Mouse (Mus musculus) embryonic stem cell, embryonic (primary cell): Measurements from ENCODE around the gene Serpina11.

Source experiments
- CTCF ChIA-PET, 4 experiments: fragments of 300-600 bp in 2 of 4; fragments of 350-600 bp in 2 of 4; sonication (Branson Sonifier 250); formaldehyde crosslinking; loops; one replicate each; lab custom pipeline; 2022; ENCODE audit warnings: inconsistent platforms in 2 of 4; lab: Charles Lee
- POLR2A ChIA-PET, 4 experiments: fragments of 300-600 bp in 2 of 4; fragments of 350-600 bp in 2 of 4; sonication (Branson Sonifier 250); formaldehyde crosslinking; loops; one replicate each; lab custom pipeline; 2022; ENCODE audit warnings: antibody characterized with exemption in 4 of 4, inconsistent platforms in 1 of 4; lab: Charles Lee

Gene Serpina11

DNA sequence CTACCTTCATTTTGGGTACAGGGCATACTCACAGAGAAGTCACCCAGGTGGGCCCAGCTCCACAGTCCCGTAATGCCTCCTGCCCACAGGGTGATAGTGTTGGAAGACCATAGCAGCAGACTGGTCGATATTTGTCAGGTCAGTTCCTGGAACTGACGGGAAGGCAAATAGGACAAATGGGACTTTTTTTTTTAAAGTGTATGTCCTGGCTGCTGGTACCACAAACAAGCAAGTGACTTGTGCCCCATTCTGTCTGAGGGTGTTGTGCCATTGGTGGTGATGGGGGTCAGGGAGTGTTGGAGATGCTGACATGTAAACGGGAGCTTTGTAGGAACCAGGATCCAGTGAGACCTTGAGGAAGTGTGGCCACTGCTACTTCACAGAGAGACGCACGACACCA is at the start of gene Serpina11:
Gene Serpina11, minus strand, starts transcription at position 101 of the 400 bp plus-strand sequence.
- CTCF ChIA-PET, result interaction anchor here in 2 of 4 experiments (0.7 to 1.1 kb wide), 2 partner anchors 12 to 431 kb away, joined by 4 to 5 read pairs; no protein-coding TSS in a partner anchor
- POLR2A ChIA-PET, result no interaction called here

DNA sequence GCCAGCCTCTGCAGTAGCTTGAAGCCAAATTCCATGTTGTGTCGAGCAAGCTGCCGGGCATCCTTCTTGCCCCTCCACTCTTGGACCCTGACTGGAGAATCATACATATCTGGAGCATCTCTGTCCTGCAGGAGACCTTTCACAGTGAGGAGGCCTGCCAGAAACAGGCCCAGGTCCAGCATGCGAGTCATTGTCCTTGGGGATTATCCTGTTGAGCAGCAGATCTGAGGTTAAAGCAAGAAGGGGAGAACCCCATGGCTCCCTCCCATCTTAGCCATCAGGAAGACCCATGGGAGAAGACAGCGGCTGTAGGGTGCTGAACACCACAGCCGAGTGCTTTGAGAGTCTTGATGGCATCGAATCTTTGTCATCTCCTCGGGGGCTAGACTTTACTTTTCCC is 48.4 kb upstream of the Serpina11 start:
- ChIA-PET CTCF (no interaction called here), POLR2A (no interaction called here)

DNA sequence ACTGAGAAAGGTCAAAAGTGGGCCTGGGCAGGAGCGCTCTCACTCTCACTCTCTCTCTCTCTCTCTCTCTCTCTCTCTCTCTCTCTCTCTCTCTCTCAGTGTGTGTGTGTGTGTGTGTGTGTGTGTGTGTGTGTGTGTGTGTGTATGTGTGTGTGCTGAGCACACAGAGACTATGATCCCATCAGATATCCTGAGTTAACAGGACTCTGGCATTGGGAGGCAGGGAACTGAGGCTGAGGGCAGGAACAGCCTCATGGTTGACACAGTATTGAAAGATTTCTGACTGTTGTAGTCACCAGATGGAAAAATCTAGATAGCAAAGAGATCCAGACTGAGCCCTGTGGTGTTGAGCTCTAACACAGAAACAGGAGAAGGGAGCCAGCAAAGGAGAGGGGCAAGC is 44.0 kb upstream of the Serpina11 start:
- POLR2A ChIA-PET, result no interaction called here
- CTCF ChIA-PET, result no interaction called here

DNA sequence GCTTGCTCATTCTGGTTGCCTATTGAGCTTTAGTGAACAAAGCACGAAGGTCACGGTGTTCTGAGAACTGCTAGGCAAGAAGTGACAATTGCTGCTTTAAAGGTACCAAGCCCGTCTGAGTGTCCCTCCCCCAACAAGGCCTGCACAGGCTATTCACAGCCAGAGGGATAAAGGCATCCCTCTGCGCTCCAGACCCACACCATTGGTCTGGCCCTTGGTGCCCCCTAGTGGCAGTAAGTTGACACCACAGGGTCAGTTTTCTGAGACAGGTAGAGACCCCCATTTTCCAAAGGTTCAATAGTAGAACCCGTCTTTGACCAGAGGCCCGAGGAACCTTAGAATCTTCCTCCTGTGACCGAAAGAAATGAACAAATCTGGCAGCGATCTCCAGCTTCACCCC is 40.2 kb upstream of the Serpina11 start:
- POLR2A ChIA-PET, result interaction anchor here in 1 of 4 experiments (1.4 kb wide), 1 partner anchor 35 kb away, joined by 3 read pairs; no protein-coding TSS in a partner anchor
- CTCF ChIA-PET, result interaction anchor here (0.6 to 2.1 kb wide), 18 partner anchors 11 to 403 kb away, joined by 3 to 10 read pairs (median 3); partner anchors contain the start of gene Serpina9 (in 1 of the 4)

DNA sequence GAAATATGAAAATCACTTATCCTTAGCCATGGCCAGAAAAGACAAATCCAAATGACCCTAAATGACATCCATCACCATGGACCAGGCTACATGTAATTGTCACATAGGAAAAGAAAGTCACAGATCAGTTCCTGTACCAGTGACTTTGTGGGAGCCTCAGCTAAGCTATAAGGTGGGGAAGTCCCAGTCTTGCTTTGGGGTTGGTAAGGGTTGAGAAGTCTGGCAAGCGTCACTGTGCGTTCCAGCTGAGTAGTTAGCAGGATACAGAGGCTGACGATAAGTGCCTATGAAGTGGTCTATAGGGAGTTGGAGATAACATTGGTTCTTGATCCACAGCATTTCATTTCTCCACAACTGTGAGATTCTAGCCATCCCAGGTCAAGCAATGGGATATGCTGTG is 25.5 kb upstream of the Serpina11 start:
- ChIA-PET CTCF (interaction anchor here in 1 of 4 experiments (0.6 kb wide), 1 partner anchor 11 kb away, joined by 3 read pairs; no protein-coding TSS in a partner anchor), POLR2A (no interaction called here)

DNA sequence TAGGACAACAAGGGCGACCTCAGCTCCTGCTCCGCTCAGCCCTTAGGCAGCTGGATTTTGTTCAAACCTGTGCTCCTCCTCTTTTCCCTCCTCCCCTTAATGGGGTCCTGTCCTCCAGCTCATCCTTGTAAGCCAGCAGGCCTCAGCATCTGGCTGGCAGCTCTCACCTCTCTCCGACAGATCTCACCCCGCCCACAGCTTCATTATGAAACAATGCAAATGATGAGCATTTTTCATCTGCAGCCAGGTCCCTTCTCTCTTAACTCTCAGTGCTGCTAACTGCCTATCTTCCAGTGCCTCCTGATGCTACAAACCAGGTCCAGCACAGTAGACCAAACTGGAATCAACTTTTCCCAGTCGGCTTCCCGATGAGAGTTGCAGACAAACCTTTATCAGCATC is 23.9 kb upstream of the Serpina11 start, which contains the start of gene Serpina9:
Gene Serpina9, minus strand, starts transcription at position 136 of the 400 bp plus-strand sequence.
- ChIA-PET CTCF (interaction anchor here in 1 of 4 experiments (2.6 kb wide), 1 partner anchor 16 kb away, joined by 6 read pairs; no protein-coding TSS in a partner anchor), POLR2A (no interaction called here)

DNA sequence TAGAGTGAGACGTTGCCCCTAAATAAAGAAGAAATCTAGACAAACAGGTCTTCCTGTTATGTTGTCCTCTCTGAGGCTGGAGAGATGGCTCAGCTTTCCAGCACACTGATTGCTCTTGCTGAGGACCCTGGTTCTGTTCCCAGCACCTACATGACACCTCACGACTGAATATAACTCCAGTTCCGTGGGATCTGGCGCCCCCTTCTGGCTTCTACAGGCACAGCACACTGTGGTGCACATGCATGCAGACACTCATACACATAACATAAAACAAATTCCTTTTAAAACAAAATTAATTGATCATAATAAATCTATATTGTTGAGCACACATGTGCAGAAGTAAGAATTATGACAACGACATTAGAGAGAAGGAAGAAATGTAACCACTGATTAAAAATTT is 14.9 kb upstream of the Serpina11 start:
- CTCF ChIA-PET, result interaction anchor here in 1 of 4 experiments (0.6 kb wide), 1 partner anchor 10 kb away, joined by 3 read pairs; no protein-coding TSS in a partner anchor

DNA sequence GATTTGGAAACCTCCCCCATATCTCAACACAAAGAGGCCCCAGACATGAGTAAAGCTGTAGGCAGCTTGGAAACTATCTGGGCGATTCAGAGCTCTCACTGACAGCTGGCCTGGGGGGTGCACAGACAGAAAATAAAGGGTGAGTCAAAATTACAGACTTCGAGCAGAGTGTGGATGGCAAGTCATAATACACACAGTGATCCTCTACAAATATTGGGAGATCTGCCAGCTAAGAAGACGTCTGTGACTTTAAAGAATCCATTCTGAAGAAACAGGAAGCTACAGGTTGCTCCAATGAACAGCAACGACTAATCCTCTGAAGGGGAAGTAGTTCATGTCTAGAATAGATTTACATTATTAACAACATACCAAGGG is 13.5 kb upstream of the Serpina11 start:
- ChIA-PET CTCF (interaction anchor here in 1 of 4 experiments (0.7 kb wide), 1 partner anchor 99 kb away, joined by 5 read pairs; no protein-coding TSS in a partner anchor), POLR2A (no interaction called here)

More for the DNA sequence above, 14.9 kb upstream of the Serpina11 start:
- POLR2A ChIA-PET, result no interaction called here

DNA sequence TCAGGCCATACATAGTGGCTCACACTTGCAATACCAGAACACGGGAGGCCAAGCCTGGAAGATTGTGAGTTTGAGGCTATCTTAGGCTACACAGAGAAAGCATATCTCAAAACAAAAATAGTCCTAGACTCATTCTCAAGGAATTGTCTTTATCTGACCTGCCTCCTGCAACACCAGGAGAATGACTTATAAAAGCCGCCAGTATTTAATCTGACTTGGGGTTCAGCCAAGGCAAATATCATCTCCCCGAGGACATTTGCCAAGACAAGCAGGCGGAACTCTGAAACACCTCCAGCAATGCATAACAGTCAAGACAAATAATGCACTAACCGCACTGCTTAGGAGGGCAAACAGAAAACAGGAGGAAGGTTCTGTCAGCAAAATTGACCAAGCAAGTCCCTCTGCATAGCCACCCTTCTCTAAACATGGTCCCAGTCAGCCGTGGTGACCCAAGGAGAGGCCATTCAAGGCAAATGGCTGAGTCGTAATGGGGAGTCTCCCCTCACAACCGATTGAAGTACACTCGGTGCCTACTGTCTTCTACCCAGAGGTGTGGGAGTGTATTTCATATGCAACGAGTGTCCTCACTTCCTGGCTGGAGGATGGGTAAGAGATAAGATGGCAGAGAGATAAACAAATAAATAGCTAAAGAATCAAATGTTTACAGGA is 12.9 kb upstream of the Serpina11 start:
- CTCF ChIA-PET, result interaction anchor here in 1 of 4 experiments (0.7 kb wide), 1 partner anchor 99 kb away, joined by 5 read pairs; no protein-coding TSS in a partner anchor
- POLR2A ChIA-PET, result no interaction called here

DNA sequence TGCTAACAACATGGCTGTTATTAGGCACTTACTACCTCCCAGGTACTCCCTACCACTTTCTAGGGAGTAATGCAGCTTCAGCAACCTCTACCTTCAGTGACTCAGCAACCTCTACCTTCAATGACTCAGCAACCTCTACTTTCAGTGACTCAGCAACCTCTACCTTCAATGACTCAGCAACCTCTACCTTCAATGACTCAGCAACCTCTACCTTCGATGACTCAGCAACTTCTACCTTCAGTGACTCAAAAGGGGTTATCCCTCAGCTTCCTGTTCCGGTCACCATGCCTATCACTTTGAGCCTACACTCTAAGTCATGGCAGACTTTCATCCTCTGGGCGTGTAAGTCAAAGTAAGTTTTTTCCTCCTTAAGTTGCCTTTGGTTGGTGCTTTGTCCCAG is 10.8 kb upstream of the Serpina11 start:
- POLR2A ChIA-PET, result no interaction called here

DNA sequence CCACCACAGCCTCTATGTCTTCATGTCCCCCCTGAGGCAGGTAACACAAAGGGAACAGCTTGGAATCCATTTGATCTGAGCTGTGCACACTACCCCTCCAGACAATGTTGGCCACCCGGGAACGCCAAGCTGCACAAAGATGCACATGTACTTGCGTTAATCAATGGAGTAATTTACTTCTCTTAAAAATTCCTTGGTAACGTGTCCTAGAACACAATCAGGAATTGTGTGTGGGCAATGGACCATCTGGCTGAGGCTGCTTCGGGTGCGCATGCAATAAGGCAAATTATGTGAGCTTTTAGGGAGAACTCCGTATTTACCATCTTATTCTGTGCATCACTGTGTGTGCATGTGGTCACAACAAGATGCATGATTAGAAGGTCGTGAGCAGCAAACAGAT is 9.9 kb upstream of the Serpina11 start:
- ChIA-PET POLR2A (no interaction called here), CTCF (no interaction called here)

More for the DNA sequence above, 10.8 kb upstream of the Serpina11 start:
- CTCF ChIA-PET, result interaction anchor here in 1 of 4 experiments (0.9 kb wide), 1 partner anchor 23 kb away, joined by 3 read pairs; no protein-coding TSS in a partner anchor

DNA sequence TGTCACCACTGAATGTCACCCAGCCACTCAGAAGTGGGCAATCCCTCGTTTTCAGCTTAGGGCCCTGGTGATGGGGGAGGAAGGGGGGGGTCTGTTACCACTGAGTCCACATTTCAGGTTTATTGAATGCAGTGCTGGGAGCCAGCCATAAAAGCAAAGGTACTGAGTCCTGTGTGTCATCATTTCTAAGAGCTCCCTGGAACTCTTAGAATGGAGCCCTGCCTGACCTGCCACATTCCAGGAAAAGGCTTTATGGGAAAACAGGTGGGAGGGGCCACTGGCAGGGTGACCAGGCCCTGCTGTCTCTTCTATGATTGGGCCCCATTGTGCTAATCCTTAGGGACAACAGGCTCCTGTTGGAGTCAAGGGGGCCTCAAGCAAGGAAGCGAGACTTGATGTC is 6.8 kb upstream of the Serpina11 start:
- ChIA-PET POLR2A (interaction anchor here in 2 of 4 experiments (0.6 to 1.1 kb wide), 2 partner anchors 73 to 1340 kb away, joined by 3 read pairs; no protein-coding TSS in a partner anchor), CTCF (interaction anchor here (0.5 to 2.1 kb wide), 11 partner anchors 19 to 1029 kb away, joined by 3 to 12 read pairs (median 4); no protein-coding TSS in a partner anchor)

DNA sequence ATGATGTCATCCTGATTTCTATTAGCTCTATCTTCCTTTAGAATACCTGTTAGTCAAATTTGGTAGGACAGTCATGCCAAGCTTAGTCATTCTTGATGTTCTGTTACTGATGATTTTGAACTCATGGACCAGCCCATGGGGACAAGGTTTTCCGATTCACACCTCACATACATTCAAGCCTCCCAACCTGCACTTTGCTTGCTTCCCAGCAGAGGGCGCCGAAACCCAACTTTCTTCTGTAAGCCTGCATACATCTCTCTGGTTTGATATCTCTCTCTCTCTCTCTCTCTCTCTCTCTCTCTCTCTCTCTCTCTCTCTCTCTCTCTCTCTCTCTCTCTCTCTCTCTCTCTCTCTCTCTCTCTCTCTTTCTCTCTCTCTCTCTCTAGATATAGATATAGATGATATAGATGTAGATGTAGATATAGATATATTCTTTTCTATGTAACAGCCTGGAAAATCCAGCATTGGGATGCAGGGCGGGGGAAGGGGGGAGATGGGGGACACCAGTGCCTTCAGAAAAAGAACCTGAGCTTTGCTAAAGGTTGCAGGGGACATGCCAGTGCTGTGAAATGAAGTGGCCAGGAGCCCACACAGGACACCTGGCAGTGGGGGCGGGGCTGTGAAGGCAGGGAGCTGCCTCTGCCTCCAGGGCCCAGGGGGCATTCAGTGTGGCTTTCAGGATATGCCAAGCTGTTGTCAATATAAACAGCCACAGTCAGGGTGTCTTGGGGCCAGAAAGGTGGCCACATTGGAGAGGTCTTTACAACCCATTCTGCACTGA is 5.7 kb upstream of the Serpina11 start:
- ChIA-PET CTCF (interaction anchor here (0.5 to 2.0 kb wide), 18 partner anchors 18 to 1030 kb away, joined by 3 to 12 read pairs (median 4); no protein-coding TSS in a partner anchor), POLR2A (interaction anchor here in 2 of 4 experiments (0.6 to 1.1 kb wide), 2 partner anchors 74 to 1341 kb away, joined by 3 read pairs; no protein-coding TSS in a partner anchor)

DNA sequence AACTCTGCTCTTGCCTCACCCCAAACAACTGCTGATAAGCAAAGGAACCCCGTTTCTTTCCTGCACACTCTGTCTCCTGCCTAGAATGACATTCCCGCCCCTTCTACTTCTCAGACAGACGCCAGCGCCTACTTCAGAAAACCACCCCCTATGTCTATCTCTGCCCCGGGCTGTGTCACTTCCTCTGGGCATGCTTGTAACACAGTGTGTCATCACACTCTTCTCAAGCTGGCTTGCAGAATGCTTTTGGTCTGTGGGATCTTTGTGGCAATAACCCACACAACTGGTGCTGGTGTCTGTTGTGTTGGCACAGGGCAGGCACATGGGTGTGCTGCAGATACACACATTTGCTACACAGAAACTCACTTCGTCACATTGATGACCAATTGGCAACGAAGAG is 3.2 kb upstream of the Serpina11 start:
- ChIA-PET CTCF (interaction anchor here in 1 of 4 experiments (0.8 to 1.0 kb wide), 2 partner anchors 15 to 645 kb away, joined by 3 to 4 read pairs; no protein-coding TSS in a partner anchor), POLR2A (no interaction called here)

DNA sequence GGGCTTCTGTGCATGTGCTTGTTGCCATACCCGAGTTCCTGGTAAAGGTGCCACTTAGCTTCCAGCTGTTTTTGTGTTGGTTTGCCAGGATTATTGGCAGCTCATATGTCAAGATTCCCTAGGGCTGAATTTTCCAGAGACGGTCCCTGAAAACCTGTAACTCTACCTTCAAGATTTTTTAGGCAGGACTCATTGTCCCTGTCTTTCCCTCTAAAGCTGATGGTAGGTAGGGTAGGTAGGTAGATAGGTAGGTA is 316 bp downstream of the Serpina11 start:
- POLR2A ChIA-PET, result no interaction called here
- CTCF ChIA-PET, result interaction anchor here in 1 of 4 experiments (0.7 kb wide), 1 partner anchor 11 kb away, joined by 4 read pairs; no protein-coding TSS in a partner anchor

DNA sequence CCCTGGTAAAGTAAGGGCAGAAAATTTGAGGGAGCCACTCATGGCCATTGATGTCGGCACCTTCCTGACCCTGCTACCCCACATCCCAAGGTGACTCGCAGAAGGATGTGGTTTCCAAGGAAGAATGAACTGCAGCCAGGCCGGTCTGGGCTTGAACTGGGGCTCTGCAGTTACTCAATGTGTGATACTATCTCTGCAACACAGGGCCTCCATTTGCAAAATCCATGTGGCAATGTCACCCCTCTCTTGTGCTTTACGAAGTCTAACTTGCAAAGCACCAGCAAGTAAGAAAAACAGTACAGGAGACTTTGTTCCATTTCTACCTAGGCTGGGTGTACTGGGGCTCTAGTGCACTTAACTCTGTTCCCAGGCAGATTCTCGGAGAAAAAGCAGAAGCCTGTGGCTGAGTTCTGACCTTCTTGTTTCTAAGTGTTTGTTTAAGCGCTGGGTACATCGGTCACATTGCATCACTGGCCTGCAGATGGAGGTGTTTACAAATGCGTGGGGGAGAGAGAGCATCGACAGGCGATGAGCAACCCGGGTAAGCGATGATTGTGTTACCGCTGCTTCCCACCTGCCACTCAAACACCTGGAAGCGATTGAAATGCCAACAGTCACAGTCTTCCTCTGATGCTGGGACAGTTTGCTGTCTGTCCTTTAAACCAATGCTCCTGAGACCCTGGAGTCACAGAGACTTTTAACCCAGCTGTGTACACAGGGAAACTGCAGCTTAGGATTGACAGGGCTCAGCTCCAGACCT is 823 bp downstream of the Serpina11 start:
- ChIA-PET POLR2A (no interaction called here), CTCF (interaction anchor here in 1 of 4 experiments (0.7 kb wide), 1 partner anchor 11 kb away, joined by 4 read pairs; no protein-coding TSS in a partner anchor)

DNA sequence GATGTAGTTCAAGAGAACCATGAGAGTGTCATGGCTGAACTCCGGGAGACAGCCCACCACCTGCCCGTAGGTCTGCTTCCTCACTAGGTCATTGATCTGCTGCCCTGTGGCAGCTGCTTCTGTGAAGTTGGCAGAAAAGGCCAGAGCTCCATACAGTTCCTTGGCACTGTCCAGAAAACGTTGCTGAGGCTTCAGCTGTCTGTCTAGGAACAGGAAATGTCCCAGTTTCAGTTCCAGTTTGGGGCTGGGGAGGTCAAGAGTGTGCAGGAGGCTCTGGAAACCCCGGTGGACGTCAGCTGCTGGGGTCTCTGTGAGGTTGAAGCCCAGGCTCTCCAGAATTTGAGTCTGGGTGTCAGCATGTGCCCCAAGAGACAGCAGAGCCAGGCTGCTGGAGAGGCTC is 3.9 kb downstream of the Serpina11 start:
- ChIA-PET POLR2A (no interaction called here), CTCF (interaction anchor here in 3 of 4 experiments (0.6 to 2.9 kb wide), 8 partner anchors 8 to 454 kb away, joined by 3 to 15 read pairs (median 6); no protein-coding TSS in a partner anchor)

DNA sequence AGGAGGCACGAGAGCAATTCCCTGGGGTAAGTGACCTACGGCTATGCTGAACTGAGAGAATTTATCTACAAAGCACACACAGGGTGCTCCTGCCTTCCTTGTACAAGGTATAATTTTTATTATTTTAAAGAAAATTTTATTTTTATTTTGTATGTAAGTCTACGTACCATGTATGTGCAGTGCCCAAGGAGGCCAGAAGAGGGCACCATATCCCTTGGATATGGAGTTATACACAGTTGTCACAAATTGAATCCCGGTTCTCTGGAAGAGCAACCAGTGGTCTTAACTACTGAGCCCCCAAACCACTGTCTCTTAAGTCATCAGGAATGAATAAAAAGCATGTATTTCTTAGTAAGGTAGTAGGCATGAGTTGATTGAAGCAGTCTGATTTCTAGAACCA is 4.8 kb downstream of the Serpina11 start:
- CTCF ChIA-PET, result interaction anchor here (0.6 to 2.9 kb wide), 11 partner anchors 44 to 1442 kb away, joined by 3 to 15 read pairs (median 5); no protein-coding TSS in a partner anchor
- POLR2A ChIA-PET, result interaction anchor here in 1 of 4 experiments (0.6 kb wide), 1 partner anchor 13 kb away, joined by 3 read pairs; no protein-coding TSS in a partner anchor
